Mouse (Mus musculus): Measurements from ENCODE around the gene Map1s.
"Not testable (repeated sequence)": the region's sequence is repeated elsewhere in the genome, so short reads cannot be mapped to it uniquely, and the experiment has no call there.

The Map1s gene

GRCm38 (mm10) chr8:70879500-70879899, 26.2 kb upstream of the Map1s start:
- no peak for DNase-seq

- DNase-seq = no peak
These were observed 25.6 kb upstream of the Map1s start for GRCm38 (mm10) chr8:70880126-70880525.

GRCm38 (mm10) chr8:70880546-70880945, 25.2 kb upstream of the Map1s start:
- DNase-seq = no peak

GRCm38 (mm10) chr8:70884186-70884585, 21.5 kb upstream of the Map1s start:
- DNase-seq = no peak

- DNase-seq = no peak
These were observed 21.0 kb upstream of the Map1s start for GRCm38 (mm10) chr8:70884683-70885082.

GRCm38 (mm10) chr8:70885612-70886011, 20.1 kb upstream of the Map1s start:
- peak; percentile 69 for DNase-seq

GRCm38 (mm10) chr8:70887669-70888068, 18.1 kb upstream of the Map1s start:
- DNase-seq = peak; percentile 58

- no peak for DNase-seq
These were observed 15.1 kb upstream of the Map1s start for GRCm38 (mm10) chr8:70890656-70891055.

GRCm38 (mm10) chr8:70891356-70891755, 14.4 kb upstream of the Map1s start:
- no peak for DNase-seq

- peak; percentile 65 for DNase-seq
These were observed 13.5 kb upstream of the Map1s start, which contains the start of gene Slc5a5 for GRCm38 (mm10) chr8:70892022-70892895. Slc5a5 (minus strand) TSS chr8:70892757.

- no peak for DNase-seq
These were observed 12.7 kb upstream of the Map1s start for GRCm38 (mm10) chr8:70892896-70893655.

GRCm38 (mm10) chr8:70893656-70894384, 11.9 kb upstream of the Map1s start:
- DNase-seq = peak; percentile 92

- DNase-seq = no peak
These were observed 11.4 kb upstream of the Map1s start for GRCm38 (mm10) chr8:70894385-70894720.

GRCm38 (mm10) chr8:70894771-70895545, 10.8 kb upstream of the Map1s start:
- no peak for DNase-seq

GRCm38 (mm10) chr8:70895571-70896259, 10.0 kb upstream of the Map1s start:
- not testable (repeated sequence) for DNase-seq

- peak; percentile 7 for DNase-seq
These were observed 9.3 kb upstream of the Map1s start for GRCm38 (mm10) chr8:70896316-70897020.

- DNase-seq = peak; percentile 99
These were observed 8.6 kb upstream of the Map1s start, which contains the start of gene Rpl18a for GRCm38 (mm10) chr8:70897021-70897680. Rpl18a (minus strand) TSS chr8:70897412.

- DNase-seq = peak; percentile 89
These were observed 7.9 kb upstream of the Map1s start for GRCm38 (mm10) chr8:70897681-70898413.

- no peak for DNase-seq
These were observed 7.0 kb upstream of the Map1s start for GRCm38 (mm10) chr8:70898661-70899198.

Data from embryo, embryonic 11 days (tissue).